Mouse (Mus musculus): ENCODE measurements around the gene Magi1.

Gene Magi1

DNA sequence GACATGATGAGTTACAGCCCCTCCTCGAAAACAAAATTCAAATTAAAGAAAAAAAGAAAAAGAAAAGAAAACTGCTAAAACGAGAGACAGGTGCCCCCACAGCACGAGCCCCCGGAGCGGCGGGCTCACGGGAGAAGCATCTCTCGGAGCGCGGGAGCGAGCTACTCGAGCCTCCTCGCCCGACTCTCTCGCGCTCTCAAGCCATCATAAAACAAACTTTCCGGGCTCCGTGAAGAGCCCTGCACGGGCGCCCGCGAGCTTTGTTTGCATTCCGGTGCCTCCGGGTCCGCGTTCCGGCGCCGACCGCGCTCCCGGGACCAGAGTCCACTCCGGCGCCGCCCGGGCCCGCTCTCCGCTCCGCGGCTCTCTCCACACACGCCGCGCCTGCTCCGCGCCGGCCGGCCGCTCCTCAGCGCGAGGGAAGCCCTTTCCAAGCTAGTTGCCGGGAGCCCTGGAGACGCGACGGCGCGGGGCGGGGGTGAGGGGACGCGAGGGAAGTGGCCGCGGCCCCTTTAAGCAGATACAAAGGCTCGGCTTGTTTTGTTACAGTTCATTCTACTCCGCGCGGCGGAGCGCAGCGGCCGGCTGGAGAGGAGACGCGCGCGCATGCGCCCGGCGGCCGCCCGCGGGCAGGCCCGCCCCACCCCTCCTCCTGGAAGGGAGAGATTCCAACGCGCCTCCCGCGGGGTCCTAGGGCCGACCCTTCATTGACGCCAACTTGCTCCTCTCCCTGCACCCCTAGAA is at the start of gene Magi1:
TSS of gene Magi1 (minus strand) at position 600 of the 744 bp plus-strand sequence.
- DNase-seq (ENCODE audit: low read depth, low spot score) = peak; percentile 82

DNA sequence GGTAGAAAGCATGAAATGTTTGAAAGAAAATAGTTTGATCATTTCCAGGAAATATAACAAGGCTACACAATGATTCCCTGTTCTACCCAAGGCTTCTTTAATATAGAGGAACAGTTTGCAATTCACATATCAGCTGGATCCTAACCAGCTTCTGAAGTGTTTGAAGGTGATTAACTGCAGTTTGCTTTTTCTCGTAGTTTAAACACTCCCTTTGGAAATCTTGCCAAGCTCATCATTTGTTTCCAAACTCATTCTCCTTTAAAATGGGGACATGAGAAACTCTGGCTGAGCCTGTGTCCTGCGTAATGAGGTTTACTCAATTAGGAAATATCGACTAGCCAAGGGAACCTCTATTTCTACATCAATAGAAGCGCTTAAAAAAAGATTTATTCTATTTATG is 43.4 kb upstream of the Magi1 start:
- no peak for DNase-seq (ENCODE audit: low read depth, low spot score)

DNA sequence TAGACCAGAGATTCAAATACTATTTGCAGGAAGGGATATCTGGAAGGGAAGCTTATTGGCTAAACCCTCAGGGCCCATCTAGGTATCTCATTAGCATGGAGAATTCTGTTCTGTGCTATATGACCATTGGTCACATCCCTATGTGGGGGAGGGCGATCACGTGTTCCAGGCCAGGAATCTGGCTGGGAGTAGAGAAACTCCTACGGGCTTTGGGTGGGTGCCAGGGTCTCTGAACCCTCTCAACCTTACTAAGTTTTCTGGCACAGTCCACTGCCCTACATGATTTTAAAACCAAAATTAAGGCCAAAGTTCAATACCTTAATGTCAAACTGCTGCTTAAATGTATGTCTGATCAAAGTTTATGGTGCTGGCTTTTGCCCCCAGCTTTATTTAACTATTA is 33.2 kb upstream of the Magi1 start:
- DNase-seq (ENCODE audit: low read depth, low spot score) = no peak

DNA sequence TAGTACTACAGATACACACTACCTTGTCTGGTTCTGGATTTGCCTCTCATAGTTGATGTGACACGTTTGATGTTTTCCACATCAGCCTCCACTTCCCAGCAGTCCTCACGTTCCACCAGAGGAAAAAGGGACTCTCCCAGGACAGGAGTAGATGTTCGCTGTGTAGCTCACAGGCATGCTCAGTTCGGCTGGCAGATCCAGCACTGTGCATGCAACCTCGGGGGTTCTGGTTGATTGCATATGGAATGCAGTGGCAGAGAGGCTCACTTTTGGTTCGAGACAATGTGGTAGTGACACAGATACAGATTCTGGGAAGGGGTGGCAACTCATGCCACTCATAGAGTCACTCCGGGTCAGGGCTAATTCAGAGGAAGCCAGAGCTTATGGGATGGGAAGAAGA is 28.6 kb upstream of the Magi1 start:
- DNase-seq (ENCODE audit: low read depth, low spot score) = no peak

DNA sequence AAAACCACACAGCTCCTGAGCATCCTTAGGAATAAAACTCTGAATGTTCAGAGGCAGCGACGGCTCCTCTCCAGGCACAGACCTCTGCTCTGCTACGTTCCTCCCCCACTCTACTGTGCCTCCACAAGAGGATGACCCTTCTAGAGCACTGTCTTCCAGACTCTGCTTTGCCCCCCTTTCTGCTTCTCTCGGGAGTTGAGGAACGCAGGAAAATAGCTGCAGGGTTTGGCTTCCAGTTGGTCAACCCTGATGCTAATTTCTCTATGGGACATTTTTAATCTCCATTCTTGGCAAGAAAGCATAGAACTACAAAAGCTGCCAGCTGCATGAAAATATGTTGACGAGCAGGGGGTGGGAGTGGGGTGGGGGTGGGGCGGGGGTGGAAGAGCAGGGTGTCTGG is 24.8 kb upstream of the Magi1 start:
- DNase-seq (ENCODE audit: low read depth, low spot score) = peak; percentile 4

DNA sequence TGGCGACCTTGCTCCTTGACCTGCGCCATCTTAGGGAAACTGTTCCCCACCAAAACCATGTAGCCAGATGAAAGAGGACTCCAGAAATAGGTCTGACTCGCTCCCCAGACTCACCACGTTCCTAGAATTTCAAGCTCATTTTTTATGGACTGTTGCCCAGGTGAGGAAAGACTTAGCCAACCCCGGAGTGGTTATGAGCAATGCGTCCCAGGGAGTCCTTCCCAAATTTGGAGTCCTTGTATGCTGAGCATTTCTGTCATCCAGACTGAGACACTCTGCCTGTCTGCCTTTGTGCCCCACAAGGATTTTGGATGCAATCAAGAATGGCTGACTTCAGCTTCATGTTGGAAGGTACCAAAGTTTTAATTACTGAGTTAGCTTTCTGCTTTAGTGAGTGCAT is 19.8 kb upstream of the Magi1 start:
- no peak for DNase-seq (ENCODE audit: low read depth, low spot score)

DNA sequence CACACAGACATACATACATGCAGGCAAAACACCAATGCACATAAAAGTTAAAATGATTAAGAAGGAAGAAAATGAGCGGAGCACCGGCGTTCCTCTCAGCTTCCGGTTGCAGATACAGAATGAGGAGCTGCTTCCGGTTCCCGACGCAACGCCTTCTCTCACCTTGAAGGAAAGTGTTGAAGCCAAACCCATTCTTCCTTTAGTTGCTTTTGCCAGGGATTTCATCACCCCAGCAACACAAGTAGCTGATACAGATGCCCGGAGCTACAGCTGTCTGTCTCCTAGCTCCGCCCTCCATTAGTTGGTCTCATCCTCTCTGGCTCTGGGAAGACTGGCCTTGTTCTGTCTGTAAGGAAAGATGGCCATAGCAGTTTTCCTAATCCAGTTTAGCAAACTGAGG is 18.1 kb upstream of the Magi1 start:
- no peak for DNase-seq (ENCODE audit: low read depth, low spot score)

DNA sequence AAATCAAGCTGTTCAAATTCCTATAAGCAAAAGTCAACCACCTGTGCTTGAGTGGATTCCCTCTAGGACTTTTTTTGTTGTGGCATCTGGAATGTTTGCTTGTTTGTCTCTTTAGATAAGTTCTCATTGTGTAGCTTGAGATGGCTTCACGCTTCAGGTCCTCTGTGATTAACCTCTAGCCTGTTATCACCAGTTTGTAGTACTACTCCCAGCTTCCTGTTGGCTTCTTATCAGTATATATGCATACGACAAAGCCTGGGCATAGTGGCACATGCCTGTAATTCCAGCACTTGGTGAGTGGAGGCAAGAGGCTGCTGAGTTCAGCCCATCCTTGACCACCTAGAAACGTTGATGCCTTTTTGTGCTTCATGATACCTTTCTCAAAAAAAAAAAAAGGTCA is 16.8 kb upstream of the Magi1 start:
- DNase-seq (ENCODE audit: low read depth, low spot score) = no peak

DNA sequence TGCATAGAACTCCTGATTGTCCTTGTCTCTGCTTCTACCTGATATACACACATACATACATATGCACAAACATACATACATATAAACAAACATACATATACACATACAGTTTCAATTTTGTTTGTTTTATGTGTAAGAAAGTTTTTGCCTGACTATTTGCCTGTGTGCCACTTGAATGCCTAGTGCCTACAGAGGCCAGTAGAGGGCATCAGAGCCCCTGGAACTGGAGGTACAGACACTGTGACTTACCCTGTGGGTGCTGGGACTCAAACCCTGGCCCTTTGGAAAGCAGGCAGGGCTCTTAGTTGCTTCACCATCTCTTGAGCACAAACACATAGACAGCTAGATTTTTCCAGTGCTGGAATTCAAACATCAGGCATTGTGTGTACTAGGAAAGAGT is 3.7 kb upstream of the Magi1 start:
- DNase-seq (ENCODE audit: low read depth, low spot score) = no peak

DNA sequence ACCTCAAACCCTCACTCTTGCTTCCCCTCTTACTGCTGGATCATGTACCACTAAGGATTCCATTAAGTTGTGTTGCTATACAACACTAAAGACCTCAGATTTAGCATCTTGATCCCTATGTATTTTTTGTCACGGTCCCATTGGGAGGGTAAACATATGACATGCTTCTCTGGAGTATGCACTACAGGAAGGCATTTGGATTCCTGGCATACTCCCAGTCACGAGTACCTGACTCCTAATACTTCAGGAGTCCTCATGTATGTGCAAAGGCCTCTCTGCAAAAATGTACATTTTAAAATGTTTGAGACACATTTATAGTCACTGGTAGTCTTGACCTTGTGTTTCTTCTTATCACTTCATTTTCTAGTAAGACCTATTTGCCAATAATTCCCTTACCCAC is 2.8 kb upstream of the Magi1 start:
- no peak for DNase-seq (ENCODE audit: low read depth, low spot score)

DNA sequence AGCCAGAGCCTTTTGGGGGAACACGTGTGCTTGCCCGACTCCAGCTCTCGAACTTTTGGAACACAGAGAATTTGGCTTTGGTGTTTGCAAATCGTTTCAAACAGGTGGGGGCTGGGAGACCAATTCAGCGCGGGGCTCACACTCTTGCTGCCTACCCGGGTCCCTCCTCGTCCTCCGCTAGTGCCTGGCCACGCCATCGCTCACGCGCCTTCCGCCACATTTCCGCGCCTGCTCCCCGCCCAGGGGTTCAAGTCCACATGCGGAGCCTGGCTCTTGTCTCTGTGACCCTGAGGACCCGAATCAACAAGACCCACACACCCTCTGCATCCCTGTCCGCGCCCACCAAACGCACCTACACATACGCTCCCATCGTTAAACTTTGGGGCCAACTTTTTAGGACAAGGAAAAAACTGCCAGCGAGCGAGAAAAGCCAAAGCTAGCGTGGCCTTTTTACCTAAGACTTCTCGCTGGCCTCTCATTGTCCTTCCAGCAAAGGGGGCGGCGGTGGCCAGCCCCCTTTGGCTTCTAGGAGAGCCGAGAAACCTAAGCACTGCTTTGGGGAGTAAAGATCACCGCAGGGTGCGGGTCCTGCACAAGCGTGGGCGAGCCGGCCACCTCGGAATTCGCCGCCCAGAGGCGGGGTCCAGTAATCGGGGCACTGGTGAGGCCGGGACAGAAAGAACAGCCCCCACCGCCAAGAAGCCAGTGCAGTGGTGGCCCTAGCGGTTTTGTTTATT is 540 bp upstream of the Magi1 start:
- no peak for DNase-seq (ENCODE audit: low read depth, low spot score)

DNA sequence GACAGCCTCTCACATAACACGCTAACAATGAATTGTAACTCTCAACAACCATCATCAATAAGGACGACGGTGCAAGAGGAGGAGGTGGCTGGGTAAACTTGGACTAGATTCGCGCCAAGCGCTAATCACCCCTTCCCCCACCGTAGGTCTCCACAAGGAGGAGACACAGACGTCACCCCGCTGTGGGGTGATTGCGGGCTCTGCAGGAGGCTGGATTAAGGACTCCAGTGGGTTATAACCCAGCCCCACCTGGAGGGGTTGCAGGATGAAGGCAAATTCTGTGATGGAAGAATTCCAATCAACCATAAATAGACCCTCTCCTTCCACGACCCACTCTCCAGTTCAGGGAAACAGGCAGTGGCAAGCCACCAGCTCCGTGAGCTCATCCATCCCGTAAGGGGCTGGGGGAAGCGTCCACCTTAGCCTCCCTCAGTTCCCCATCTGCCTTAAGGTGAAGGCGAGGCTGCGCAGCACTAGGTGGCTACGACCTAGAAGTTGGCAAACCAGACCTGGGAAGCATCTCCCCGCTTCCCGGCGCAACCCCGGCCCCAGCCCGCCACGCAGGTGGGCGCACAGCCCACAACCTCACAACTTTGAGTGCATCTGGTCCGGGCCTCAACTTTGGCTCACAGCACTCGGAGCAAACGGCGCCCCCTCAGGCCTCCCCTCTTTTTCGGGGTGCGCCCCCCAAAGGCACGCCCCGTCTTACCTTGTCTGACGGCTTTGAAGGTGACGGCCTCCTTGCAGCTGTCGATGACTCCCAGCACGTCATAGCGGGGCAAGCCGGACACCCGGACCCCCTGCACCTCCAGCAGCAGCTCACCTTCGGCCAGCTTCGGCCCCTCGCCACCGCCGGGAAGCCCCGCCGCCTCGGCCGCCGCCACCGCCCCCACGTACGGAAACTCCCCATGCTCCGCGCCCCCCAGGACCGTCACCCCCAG is 1.1 kb downstream of the Magi1 start:
- DNase-seq (ENCODE audit: low read depth, low spot score) = no peak

DNA sequence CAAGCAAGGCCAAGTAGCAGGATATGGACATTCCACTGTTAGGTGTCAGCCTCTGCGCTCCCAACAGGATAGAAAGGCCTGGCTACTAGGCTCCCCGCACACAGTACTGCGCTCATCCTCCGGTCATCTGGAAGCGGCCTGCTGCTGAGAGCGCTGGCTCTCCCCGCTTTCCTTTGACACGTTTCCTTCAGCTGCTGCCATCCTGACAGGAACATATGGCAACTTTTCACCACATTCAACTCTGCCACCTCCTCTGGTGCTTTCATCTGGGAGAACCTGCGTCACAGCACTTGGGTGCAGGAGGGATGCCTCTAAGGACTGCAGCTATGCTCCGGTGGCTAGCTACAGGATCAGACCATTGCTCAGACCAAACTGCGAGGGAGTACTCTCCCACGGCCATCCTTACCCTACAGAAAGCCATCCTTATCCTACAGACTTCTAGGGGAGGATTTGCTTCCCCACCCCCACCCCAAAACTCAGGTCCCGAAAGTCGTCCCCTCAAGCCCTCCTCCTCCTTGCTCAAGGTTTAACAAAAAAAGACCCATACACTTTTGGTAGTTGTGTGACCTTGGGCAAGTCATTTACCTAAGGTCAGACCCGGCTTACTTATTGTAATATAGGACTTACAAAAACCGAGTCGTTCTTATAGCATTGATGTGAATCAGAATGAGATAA is 2.0 kb downstream of the Magi1 start:
- no peak for DNase-seq (ENCODE audit: low read depth, low spot score)

DNA sequence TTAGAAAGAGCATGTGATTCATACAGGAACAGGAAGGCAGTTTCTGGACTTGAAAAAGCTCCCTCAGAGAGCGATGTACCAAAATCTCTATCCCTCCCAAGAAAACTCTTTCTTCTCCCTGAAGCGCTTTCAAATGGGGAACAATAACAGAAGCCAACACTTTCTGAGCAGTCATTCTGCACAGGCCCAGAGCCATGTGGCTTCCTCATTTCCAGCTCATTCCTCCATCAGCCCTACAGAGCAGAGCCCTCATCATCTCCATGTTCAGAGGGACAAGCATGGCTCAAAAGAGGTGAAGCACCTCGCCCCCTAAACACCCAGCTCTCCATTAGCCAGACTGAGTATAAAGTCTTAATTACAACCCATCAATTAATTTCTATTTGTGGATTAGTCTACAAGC is 9.8 kb downstream of the Magi1 start:
- no peak for DNase-seq (ENCODE audit: low read depth, low spot score)

DNA sequence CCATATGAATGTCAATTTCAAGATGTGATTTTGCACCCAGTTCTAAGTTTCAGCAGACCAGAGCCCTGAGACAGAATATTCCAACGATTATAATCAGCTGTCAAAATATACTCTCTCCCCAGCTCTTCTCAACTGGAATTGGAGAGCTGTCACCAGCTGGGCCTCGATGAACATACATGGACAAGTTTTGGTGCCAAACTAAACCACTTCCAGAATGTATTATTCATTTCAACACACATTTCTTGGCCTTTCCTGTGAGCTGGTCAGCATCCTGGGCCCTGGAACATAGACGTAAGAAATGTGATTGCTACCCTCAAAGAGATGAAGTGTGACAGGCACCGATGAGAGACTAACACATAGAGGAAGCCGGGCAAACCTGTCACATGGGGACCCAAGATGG is 13.7 kb downstream of the Magi1 start:
- no peak for DNase-seq (ENCODE audit: low read depth, low spot score)

DNA sequence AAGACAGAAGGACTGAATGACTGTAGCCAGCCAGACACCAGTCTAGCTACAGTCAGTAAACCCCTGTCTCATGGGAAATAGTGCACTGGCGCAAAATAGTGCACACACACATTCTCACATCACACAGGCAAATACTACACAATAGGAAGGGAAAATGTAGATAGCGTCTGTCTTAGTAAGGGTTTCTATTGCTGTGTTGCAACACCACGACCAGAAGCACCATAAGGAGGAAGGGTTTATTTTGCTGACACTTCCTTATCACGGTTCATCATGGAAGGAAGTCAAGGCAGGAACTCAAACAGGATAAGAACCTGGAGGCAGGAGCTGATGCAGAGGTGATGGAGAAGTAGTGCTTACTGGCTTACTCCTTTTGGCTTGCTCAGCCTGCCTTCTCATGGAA is 14.5 kb downstream of the Magi1 start:
- no peak for DNase-seq (ENCODE audit: low read depth, low spot score)

DNA sequence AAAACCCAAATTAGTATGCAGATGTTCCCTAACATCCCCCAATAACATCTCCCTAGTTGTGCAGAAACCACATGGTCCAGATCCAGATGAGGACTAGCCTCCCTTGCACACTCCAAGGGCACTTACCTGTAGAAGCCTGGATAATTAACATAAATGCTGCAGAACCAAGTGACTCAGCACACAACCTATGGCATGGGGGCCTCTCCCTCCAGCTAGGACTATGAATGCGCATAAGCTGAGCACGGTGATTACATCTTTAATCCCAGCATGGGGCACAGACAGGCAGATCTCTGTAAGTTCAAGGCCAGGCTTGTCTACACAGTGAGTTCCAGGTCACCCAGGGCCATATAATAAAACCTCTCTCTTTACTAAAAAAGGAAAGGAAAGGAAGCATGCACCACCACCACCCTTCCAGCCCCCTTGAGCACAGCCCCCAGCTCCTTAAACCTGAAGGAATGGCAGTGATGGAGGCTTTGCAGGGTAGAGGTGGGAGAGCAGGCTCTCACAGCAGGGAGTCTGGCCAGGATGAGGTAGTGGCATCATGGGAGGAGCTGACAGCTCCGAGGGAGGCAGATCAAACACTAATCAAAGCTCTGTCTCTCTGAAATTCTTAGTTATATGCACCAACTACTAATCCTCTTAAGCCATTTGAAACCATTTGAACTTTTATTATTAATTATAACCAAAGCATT is 18.3 kb downstream of the Magi1 start:
- no peak for DNase-seq (ENCODE audit: low read depth, low spot score)

DNA sequence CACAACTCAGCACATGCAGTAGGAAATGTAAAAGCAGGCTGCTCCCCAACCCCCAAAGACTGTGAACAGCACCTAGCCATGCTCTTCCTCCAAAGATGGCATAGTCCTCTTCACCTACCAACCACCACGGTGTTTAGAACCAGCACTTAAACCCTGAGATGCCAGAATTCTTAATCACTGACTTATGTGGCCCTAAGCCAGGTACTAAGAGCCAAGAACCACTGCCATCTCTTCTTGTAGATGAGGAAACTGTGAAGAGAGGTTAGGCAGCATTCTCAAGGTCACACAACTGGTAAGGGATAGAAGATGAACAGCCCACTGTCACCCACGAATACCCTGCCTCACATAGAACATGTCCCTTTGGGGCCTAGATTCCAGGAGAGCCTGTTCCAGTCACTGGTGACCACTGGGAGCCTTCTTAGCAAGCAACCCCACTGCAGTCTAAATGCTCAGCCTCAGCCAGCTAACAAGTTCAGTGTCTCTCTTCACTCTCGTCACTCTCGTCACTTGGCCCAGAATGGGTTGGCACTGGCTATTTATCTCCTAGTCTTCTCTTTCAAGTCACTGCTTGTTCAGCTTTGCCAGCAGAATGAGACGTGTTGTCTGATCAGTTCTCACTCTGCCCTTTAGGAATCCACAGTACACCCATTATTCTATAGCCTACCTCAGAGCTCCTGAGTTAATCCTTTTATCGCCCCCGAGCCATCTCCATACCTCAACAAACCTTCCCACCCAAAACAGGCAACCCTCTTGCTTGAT is 19.4 kb downstream of the Magi1 start:
- DNase-seq (ENCODE audit: low read depth, low spot score) = no peak

DNA sequence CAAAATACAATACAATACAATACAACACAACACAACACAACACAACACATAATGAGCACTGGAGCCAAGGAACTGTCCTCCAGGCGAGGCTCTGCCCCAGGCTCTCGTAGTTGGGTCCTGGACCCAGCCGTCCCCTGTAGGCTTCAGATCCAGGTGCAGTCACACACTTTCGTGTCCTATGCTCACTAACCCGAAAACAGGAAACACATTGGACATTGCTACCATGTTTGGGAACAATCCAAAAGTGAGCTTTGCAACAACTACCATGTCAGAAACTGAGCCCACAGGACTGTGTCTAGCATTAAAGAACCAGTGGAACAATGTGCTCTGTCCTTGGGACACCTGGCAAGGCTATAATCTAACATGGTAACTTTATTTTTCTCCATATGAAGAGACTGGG is 22.9 kb downstream of the Magi1 start:
- no peak for DNase-seq (ENCODE audit: low read depth, low spot score)

DNA sequence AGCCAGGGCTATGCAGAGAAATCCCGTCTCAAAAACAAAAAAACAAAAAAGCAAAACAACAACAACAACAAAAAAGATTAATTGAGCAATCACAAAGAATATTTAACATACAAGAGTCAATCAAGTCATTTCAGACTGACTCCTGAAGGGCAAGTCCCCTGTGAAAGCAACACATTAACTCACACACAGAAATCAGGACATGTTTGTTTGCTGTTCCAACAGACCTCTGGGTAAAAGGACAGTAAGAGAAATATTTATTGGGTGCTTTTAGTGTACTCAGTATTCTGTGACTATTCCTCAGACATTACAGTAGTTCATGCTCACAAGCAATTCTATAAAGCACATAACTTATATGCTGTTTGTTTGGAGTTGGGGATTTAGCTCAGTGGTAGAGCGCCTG is 23.7 kb downstream of the Magi1 start:
- DNase-seq (ENCODE audit: low read depth, low spot score) = no peak

DNA sequence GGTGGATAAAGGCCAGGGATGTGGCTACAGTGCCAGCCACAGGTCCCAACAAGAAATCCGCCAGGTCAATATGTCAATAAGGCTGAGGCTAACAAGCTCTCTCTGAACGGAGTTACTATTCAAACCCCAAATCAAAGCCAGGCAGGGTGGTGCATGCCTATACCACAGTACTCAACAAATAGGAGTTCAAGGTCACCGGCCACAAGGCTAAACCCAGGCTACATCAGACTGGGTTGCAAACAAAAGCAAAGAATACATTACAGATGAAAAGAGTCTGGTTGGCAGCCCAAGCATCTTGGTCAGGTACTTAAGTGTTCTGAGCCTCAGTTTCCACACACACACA is 25.9 kb downstream of the Magi1 start:
- no peak for DNase-seq (ENCODE audit: low read depth, low spot score)

Measured in retina, adult 2 months (tissue).